Mouse (Mus musculus): ENCODE results near the gene Crabp2.

DNA sequence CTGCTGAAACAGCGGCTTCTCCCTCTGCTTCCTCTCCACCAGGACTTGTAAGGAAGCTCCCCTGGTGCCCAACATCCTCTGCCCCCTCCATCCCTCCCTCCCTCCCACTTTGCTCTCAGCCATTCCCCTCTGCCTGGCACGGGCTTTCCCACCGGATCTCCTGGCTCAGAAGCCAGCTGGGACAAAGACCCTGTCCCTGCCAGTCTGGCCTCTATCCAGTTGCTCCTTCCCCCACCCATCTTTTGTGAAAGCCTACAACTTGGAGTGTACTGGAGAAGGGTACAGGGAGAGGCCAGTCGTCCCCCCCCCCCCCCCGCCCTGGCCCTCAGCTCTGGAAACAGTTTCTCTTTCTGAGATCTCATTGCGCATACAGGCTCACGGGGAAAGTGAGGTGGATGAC is 50.3 kb downstream of the Crabp2 start:
- TF ChIP-seq REST (IDR thresholded peaks at IDR 0.05; ENCODE audit: insufficient read depth, insufficient read length) = no peak
- no peak for TF ChIP-seq POLR2A (IDR thresholded peaks at IDR 0.05; ENCODE audit: insufficient read length, low read depth)
- TF ChIP-seq TCF12 (IDR thresholded peaks at IDR 0.05; ENCODE audit: insufficient read depth, poor library complexity, severe bottlenecking) = no peak
- TF ChIP-seq TCF3 (IDR thresholded peaks at IDR 0.05; ENCODE audit: insufficient read length, low read depth) = no peak
- no peak for TF ChIP-seq POLR2AphosphoS2 (IDR thresholded peaks at IDR 0.05; ENCODE audit: insufficient read length, low read depth)
- TF ChIP-seq MYOD1 (IDR thresholded peaks at IDR 0.05; ENCODE audit: control insufficient read depth in 1 of 3, insufficient read length in 2 of 3, low read depth in 2 of 3) = no peak
- TF ChIP-seq MYOG (IDR thresholded peaks at IDR 0.05; ENCODE audit: control insufficient read depth in 1 of 3, insufficient read depth in 1 of 3, insufficient read length in 2 of 3, low read depth in 2 of 3) = no peak
- no peak for TF ChIP-seq MAX (IDR thresholded peaks at IDR 0.05; ENCODE audit: low read depth)
- TF ChIP-seq E2F4 (IDR thresholded peaks at IDR 0.05; ENCODE audit: insufficient read depth) = no peak

Measured in myocyte (in vitro differentiated cells).